Mouse (Mus musculus): ENCODE measurements around the gene Ptprg.

DNA sequence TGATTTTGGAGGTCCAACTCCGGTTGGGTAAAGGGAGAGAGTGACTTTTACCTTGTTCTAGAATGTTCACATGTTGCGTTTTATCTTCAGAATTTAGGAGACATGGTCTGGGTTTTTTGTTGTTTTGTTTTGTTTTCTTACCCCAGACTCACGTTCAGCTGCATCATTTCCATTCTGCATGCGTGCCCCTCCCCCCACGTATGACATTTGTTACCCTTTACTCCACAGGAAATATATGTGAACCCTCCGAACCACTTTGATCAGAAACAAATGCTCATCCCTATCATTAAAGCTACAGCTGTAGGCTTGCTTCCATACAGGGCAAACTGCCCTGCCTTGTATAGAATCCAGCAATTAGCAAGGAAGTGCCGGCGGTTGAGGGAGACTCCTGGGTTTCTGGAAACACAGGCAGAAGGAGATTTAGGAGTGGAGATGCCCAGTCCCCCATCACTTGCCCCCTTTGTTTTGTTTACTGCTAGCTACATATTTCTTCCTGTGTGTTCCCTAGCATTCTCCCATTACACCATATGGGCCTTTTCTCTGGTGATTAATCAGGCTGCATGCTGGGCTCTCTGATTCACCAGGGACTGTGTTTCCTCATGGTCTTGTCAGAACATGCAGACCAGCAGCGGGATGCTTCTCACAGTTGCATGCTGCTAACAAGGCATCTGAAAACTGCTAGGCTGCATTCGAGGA is 130.2 kb downstream of the Ptprg start:
- TF ChIP-seq EP300 (IDR thresholded peaks at IDR 0.05; ENCODE audit: low read depth): no peak
- TF ChIP-seq CTCF (IDR thresholded peaks at IDR 0.05; ENCODE audit: low read depth): no peak
